In genomic region chr7:143023499-143023898, GRCm38 (mm10) we compare ENCODE assay signal across 20 mouse cellular contexts. TPM values are rescaled to one million over a fixed set of nuclear protein-coding genes. Genes with fewer than 3 reads are reported as not detected.
DNase-seq lines count a peak whose midpoint lies in the region; ATAC-seq and TF ChIP-seq lines count a peak whose summit lies in the region.
"Had no signal": no experiment of that assay in that cellular context is flagged by ENCODE, and none has a peak within 500 bp of the region (broad histone marks: within the 10 kb centered on the region; RNA-seq: fewer than 3 reads in every experiment).

No protein-coding gene starts in this region.

- TF ChIP-seq POLR2A in MEL (IDR thresholded peaks at IDR 0.05; ENCODE audit: control insufficient read depth in 1 of 2, insufficient read depth in 1 of 2, low read depth in 1 of 2, low read length in 2 of 2, poor library complexity in 1 of 2) = no peak; a peak in 1 of 4 replicates

- no peaks in the 10 kb centered on the region for H3K79me2 ChIP-seq in MEL (ENCODE audit: control insufficient read depth, insufficient read depth, low read length, poor library complexity)

- no peak for TF ChIP-seq RAD21 in MEL (IDR thresholded peaks at IDR 0.05; ENCODE audit: low read depth, low read length)

- no peak overlapping the region for H3K4me2 ChIP-seq in heart, embryonic 11.5 days
- H3K4me2 ChIP-seq: embryonic facial prominence, embryonic 13.5 days; forebrain, embryonic 12.5 days; heart, embryonic 12.5 days; hindbrain, embryonic 15.5 days had no signal

- TF ChIP-seq CTCF in MEL (IDR thresholded peaks at IDR 0.05 in 2 of 3, conservative IDR thresholded peaks at IDR 0.05 in 1 of 3; ENCODE audit: control insufficient read depth in 1 of 3, insufficient read depth in 1 of 3, low read depth in 2 of 3, low read length in 3 of 3, poor library complexity in 1 of 3, severe bottlenecking in 1 of 3) = no peak

- H3K27me3 ChIP-seq in MEL (ENCODE audit: control insufficient read depth in 1 of 2, insufficient read depth in 2 of 2, low read length in 2 of 2) = no peaks in the 10 kb centered on the region
- H3K27me3 ChIP-seq in heart, embryonic 11.5 days (ENCODE audit: control insufficient read depth, insufficient read depth, low read length) = no peaks in the 10 kb centered on the region
- H3K27me3 ChIP-seq: embryonic facial prominence, embryonic 13.5 days; forebrain, embryonic 12.5 days; heart, embryonic 12.5 days; hindbrain, embryonic 15.5 days had no signal

- peak; percentile 73 for DNase-seq in 416B (ENCODE audit: low read depth)
- DNase-seq in MEL (ENCODE audit: low read depth, low spot score) = peak; percentile 89
- DNase-seq in thymus, postnatal 0 days (ENCODE audit: low spot score) = no peak
- no peak for DNase-seq in Muller cell, postnatal 12 days (ENCODE audit: inconsistent ontology term)
- DNase-seq: adrenal gland, adult 8-10 months; adrenal gland, postnatal 36 days; cerebellum, adult 2 months; cerebellum, postnatal 14 days; gastrocnemius, postnatal 10 days; heart, adult 2 months had no signal

- H3K27ac ChIP-seq in MEL (ENCODE audit: control insufficient read depth, low read depth, low read length) = peak overlapping the region; percentile 94
- no peak overlapping the region for H3K27ac ChIP-seq in heart, embryonic 11.5 days (ENCODE audit: low read depth, low read length)
- H3K27ac ChIP-seq: embryonic facial prominence, embryonic 13.5 days; forebrain, embryonic 12.5 days; heart, adult 2 months; hindbrain, embryonic 15.5 days had no signal

- peaks cover 4 to 46% of the 10 kb centered on the region in 2 experiments; a peak in 3 of 4 replicates for H3K36me3 ChIP-seq in MEL (ENCODE audit: control insufficient read depth in 1 of 2, insufficient read depth in 2 of 2, low read length in 2 of 2)
- no peaks in the 10 kb centered on the region for H3K36me3 ChIP-seq in heart, embryonic 11.5 days (ENCODE audit: control insufficient read depth, insufficient read depth, low read length)

- H3K4me3 ChIP-seq in MEL (ENCODE audit: control insufficient read depth in 1 of 2, insufficient read depth in 1 of 2, low read depth in 2 of 2, low read length in 2 of 2) = no peak overlapping the region
- no peak overlapping the region for H3K4me3 ChIP-seq in heart, embryonic 11.5 days (ENCODE audit: low read depth, low read length)
- H3K4me3 ChIP-seq: embryonic facial prominence, embryonic 13.5 days; forebrain, embryonic 12.5 days; heart, adult 2 months; heart, embryonic 12.5 days; hindbrain, embryonic 15.5 days had no signal

- no peaks in the 10 kb centered on the region for H3K9me3 ChIP-seq in MEL (replicated peaks; ENCODE audit: insufficient read depth, low read length)
- no peaks in the 10 kb centered on the region for H3K9me3 ChIP-seq in heart, embryonic 11.5 days (replicated peaks; ENCODE audit: control insufficient read depth, low read length)
- H3K9me3 ChIP-seq: embryonic facial prominence, embryonic 13.5 days; forebrain, embryonic 12.5 days; G1E; hindbrain, embryonic 15.5 days had no signal

- ATAC-seq in hematopoietic stem cell, adult 5-6 weeks (replicated peaks in 1 of 2; ENCODE audit: insufficient read depth in 1 of 2, low FRiP score in 2 of 2, low TSS enrichment in 1 of 2, low read depth in 1 of 2, poor library complexity in 2 of 2, severe bottlenecking in 2 of 2) = peak; percentile 7 to 18; a peak in 1 of 4 replicates
- ATAC-seq in neutrophil, adult 5-6 weeks (ENCODE audit: extremely low read depth, insufficient number of reproducible peaks, low FRiP score, poor library complexity, severe bottlenecking) = peak; percentile 68
- ATAC-seq in heart, embryonic 11.5 days (replicated peaks; ENCODE audit: insufficient number of reproducible peaks, low FRiP score, low TSS enrichment) = no peak
- ATAC-seq: forebrain, embryonic 16.5 days had no signal

- WGBS in heart, embryonic 11.5 days (ENCODE audit: insufficient replicate concordance) = 91% methylated on average over 2 of the region's 2 CpGs

- TF ChIP-seq EP300 in MEL (IDR thresholded peaks at IDR 0.05; ENCODE audit: low read depth in 1 of 2, low read length in 2 of 2) = peak; percentile 62 to 88

- H3K9ac ChIP-seq in MEL (ENCODE audit: control insufficient read depth, low read depth, low read length, poor library complexity, severe bottlenecking) = peak overlapping the region; percentile 41; the same call in 1 of the 2 replicates
- no peak overlapping the region for H3K9ac ChIP-seq in heart, embryonic 11.5 days (ENCODE audit: low read depth, low read length)
- H3K9ac ChIP-seq: embryonic facial prominence, embryonic 13.5 days; forebrain, embryonic 12.5 days; heart, embryonic 12.5 days; hindbrain, embryonic 15.5 days had no signal

- peaks cover 22 to 39% of the 10 kb centered on the region in 2 experiments for H3K4me1 ChIP-seq in MEL (ENCODE audit: control insufficient read depth in 1 of 2, insufficient read depth in 2 of 2, low read length in 2 of 2)
- H3K4me1 ChIP-seq in heart, embryonic 11.5 days (ENCODE audit: control insufficient read depth, insufficient read depth, low read length) = 0 out of 2 replicates have a peak, but pooled peaks cover 2% of the 10 kb centered on the region
- H3K4me1 ChIP-seq: forebrain, embryonic 12.5 days; hindbrain, embryonic 15.5 days had no signal

TF ChIP-seq in MEL, 35 proteins besides CTCF, POLR2A, EP300 and RAD21 (continues in another document):
- TF ChIP-seq MEF2A (IDR thresholded peaks at IDR 0.05; ENCODE audit: extremely low read depth, insufficient replicate concordance, low read depth, low read length, poor library complexity, severe bottlenecking) = no peak
- no peak for TF ChIP-seq RCOR1 (IDR thresholded peaks at IDR 0.05; ENCODE audit: low read depth, low read length)
- TF ChIP-seq POLR2AphosphoS2 (IDR thresholded peaks at IDR 0.05; ENCODE audit: low read length) = peak; percentile 47; the same call in 1 of the 2 replicates
- no peak for TF ChIP-seq USF2 (IDR thresholded peaks at IDR 0.05; ENCODE audit: borderline replicate concordance in 1 of 2, insufficient read depth in 1 of 2, low read depth in 1 of 2, low read length in 2 of 2)
- peak; percentile 97 for TF ChIP-seq ETS1 (IDR thresholded peaks at IDR 0.05; ENCODE audit: low read depth, low read length)
- no peak for TF ChIP-seq MYC (IDR thresholded peaks at IDR 0.05; ENCODE audit: low read depth, low read length)
- TF ChIP-seq ZKSCAN1 (IDR thresholded peaks at IDR 0.05; ENCODE audit: low read depth, low read length) = no peak
- TF ChIP-seq TAL1 (IDR thresholded peaks at IDR 0.05; ENCODE audit: low read length) = no peak
- TF ChIP-seq USF1 (IDR thresholded peaks at IDR 0.05; ENCODE audit: low read depth, low read length) = no peak
- no peak for TF ChIP-seq NRF1 (IDR thresholded peaks at IDR 0.05; ENCODE audit: insufficient read depth, low read depth, low read length, poor library complexity, severe bottlenecking)
- no peak for TF ChIP-seq HCFC1 (IDR thresholded peaks at IDR 0.05; ENCODE audit: low read depth, low read length)
- TF ChIP-seq MAZ (IDR thresholded peaks at IDR 0.05; ENCODE audit: low read depth, low read length) = peak; percentile 71
- no peak for TF ChIP-seq ZMIZ1 (IDR thresholded peaks at IDR 0.05; ENCODE audit: low read depth, low read length)
- TF ChIP-seq JUND (IDR thresholded peaks at IDR 0.05; ENCODE audit: low read depth, low read length) = no peak; the same call in 1 of the 2 replicates
- TF ChIP-seq KAT2A (conservative IDR thresholded peaks at IDR 0.05; ENCODE audit: low read depth, low read length) = peak; percentile 47; the same call in 1 of the 2 replicates
- no peak for TF ChIP-seq POLR2AphosphoS5 (IDR thresholded peaks at IDR 0.05; ENCODE audit: borderline replicate concordance, low read depth, low read length)
- TF ChIP-seq MAFK (IDR thresholded peaks at IDR 0.05; ENCODE audit: borderline replicate concordance, low read depth, low read length) = no peak
- TF ChIP-seq ZNF384 (IDR thresholded peaks at IDR 0.05; ENCODE audit: low read depth, low read length) = no peak
- peak; percentile 62 for TF ChIP-seq GATA1 (IDR thresholded peaks at IDR 0.05; ENCODE audit: low read depth, low read length)

RNA-seq across cellular contexts. Expression of gene Tspan32, which starts 18.7 kb away (rescaled TPM):
- total RNA-seq in MEL (2012; rRNA removed) = 159 and 205 TPM in 2 replicates
- 100 to 1,000 TPM in 1 of 2 experiments, 10 to 100 TPM in 1; 53.5 to 212 TPM for polyA plus RNA-seq in MEL (2012; ENCODE audit: insufficient read depth in 1 of 2, insufficient read length in 2 of 2, low read depth in 1 of 2, low replicate concordance in 2 of 2, missing spikeins in 1 of 2)
- total RNA-seq in hematopoietic stem cell, adult 5-6 weeks (2017) = 102 and 164 TPM in 2 replicates
- total RNA-seq in neutrophil, adult 5-6 weeks (2017) = 124 and 132 TPM in 2 replicates
- 18.2 and 19.5 TPM in 2 replicates for polyA plus RNA-seq in heart, embryonic 11.5 days (2014; fragmentation: Nextera tagmentation; extraction: Ambion mirVana)
- 44.5 and 58.2 TPM in 2 replicates for polyA plus RNA-seq in thymus, postnatal 0 days (2015; fragmentation: Nextera tagmentation; extraction: Ambion mirVana)

RNA-seq across cellular contexts. Expression of gene Cd81, which starts 29.0 kb away (rescaled TPM):
- total RNA-seq in MEL (2012; rRNA removed) = 86.8 and 105 TPM in 2 replicates
- 100 to 1,000 TPM in 1 of 2 experiments, not detected in 1; 133 TPM for polyA plus RNA-seq in MEL (2012; ENCODE audit: insufficient read depth in 1 of 2, insufficient read length in 2 of 2, low read depth in 1 of 2, low replicate concordance in 2 of 2, missing spikeins in 1 of 2)
- total RNA-seq in hematopoietic stem cell, adult 5-6 weeks (2017) = 257 and 341 TPM in 2 replicates
- 133 and 141 TPM in 2 replicates for total RNA-seq in neutrophil, adult 5-6 weeks (2017)
- 632 and 701 TPM in 2 replicates for polyA plus RNA-seq in heart, embryonic 11.5 days (2014; fragmentation: Nextera tagmentation; extraction: Ambion mirVana)
- 228 and 233 TPM in 2 replicates for polyA plus RNA-seq in thymus, postnatal 0 days (2015; fragmentation: Nextera tagmentation; extraction: Ambion mirVana)

RNA-seq across cellular contexts. Expression of gene Tssc4, which starts 45.5 kb away (rescaled TPM):
- 63.9 and 76.9 TPM in 2 replicates for total RNA-seq in MEL (2012; rRNA removed)
- 10 to 100 TPM in 1 of 2 experiments, not detected in 1; 75.6 TPM for polyA plus RNA-seq in MEL (2012; ENCODE audit: insufficient read depth in 1 of 2, insufficient read length in 2 of 2, low read depth in 1 of 2, low replicate concordance in 2 of 2, missing spikeins in 1 of 2)
- total RNA-seq in hematopoietic stem cell, adult 5-6 weeks (2017) = 27.2 and 28.4 TPM in 2 replicates
- 11.7 and 11.9 TPM in 2 replicates for total RNA-seq in neutrophil, adult 5-6 weeks (2017)
- polyA plus RNA-seq in heart, embryonic 11.5 days (2014; fragmentation: Nextera tagmentation; extraction: Ambion mirVana) = 36.2 and 48.4 TPM in 2 replicates
- 68.5 and 72.3 TPM in 2 replicates for polyA plus RNA-seq in thymus, postnatal 0 days (2015; fragmentation: Nextera tagmentation; extraction: Ambion mirVana)

RNA-seq across cellular contexts. Expression of gene Ascl2, which starts 54.4 kb away (rescaled TPM):
- not detected in 2 replicates for total RNA-seq in MEL (2012; rRNA removed)
- not detected for polyA plus RNA-seq in MEL (2012; ENCODE audit: insufficient read depth in 1 of 2, insufficient read length in 2 of 2, low read depth in 1 of 2, low replicate concordance in 2 of 2, missing spikeins in 1 of 2)
- total RNA-seq in hematopoietic stem cell, adult 5-6 weeks (2017) = not detected in 2 replicates
- 0.23 and 0.37 TPM in 2 replicates for total RNA-seq in neutrophil, adult 5-6 weeks (2017)
- polyA plus RNA-seq in heart, embryonic 11.5 days (2014; fragmentation: Nextera tagmentation; extraction: Ambion mirVana) = 0.42 and 0.44 TPM in 2 replicates
- polyA plus RNA-seq in thymus, postnatal 0 days (2015; fragmentation: Nextera tagmentation; extraction: Ambion mirVana) = 2.9 and 3.1 TPM in 2 replicates
- total RNA-seq: G1E; gastrocnemius, postnatal 10 days; heart, adult 2 months; heart, postnatal 25 days had no signal
- polyA plus RNA-seq: G1E had no signal

Comparison
In these comparisons a context has a peak if more than half of its experiments do, and no peak if none do; other contexts are left out.
1. DNase-seq: peak in 416B (single experiment) and MEL (single experiment); none in thymus, postnatal 0 days (single experiment) and Muller cell, postnatal 12 days (single experiment).